Mouse (Mus musculus) kidney, embryonic 16.5 days (tissue): ENCODE data around the gene Cd180. TPM values are rescaled to one million over a fixed set of nuclear protein-coding genes. Genes with fewer than 3 reads are reported as not detected.
A peak's percentile ranks its signal among the peaks of the same experiment; 100 is the strongest.

ENCODE experiments used
- ATAC-seq: fragments of 200-750 bp; cut with Nextera tagmentation; 2 replicates; pipeline ENCODE4 v1.8.0; 2017; ENCODE audit warnings: moderate TSS enrichment; ENCODE audit not compliant: low FRiP score, low TSS enrichment
- H3K27ac ChIP-seq: fragments of 300-500 bp; sonication (generic); 2 replicates; pipeline ENCODE4 v1.5.1; 2014; ENCODE audit warnings: low read length
- H3K27me3 ChIP-seq: fragments of 300-500 bp; sonication (generic); 2 replicates; pipeline ENCODE4 v1.6.1; 2014; ENCODE audit warnings: low read length, control low read depth, mixed read lengths; ENCODE audit not compliant: insufficient read depth
- H3K36me3 ChIP-seq: fragments of 300-500 bp; sonication (generic); 2 replicates; pipeline ENCODE4 v1.6.1; 2014; ENCODE audit warnings: low read length, control low read depth, mixed read lengths; ENCODE audit not compliant: insufficient read depth
- H3K4me1 ChIP-seq: fragments of 300-500 bp; sonication (generic); 2 replicates; pipeline ENCODE4 v1.6.1; 2014; ENCODE audit warnings: low read length, control low read depth, mixed read lengths; ENCODE audit not compliant: insufficient read depth
- H3K4me2 ChIP-seq: fragments of 300-500 bp; sonication (generic); replicated peaks from 2 replicates; pipeline ENCODE4 v1.6.1; 2014; ENCODE audit warnings: low read depth, low read length
- H3K4me3 ChIP-seq: fragments of 300-500 bp; sonication (generic); 2 replicates; pipeline ENCODE4 v1.5.1; 2014; ENCODE audit warnings: mild to moderate bottlenecking, low read length
- H3K9ac ChIP-seq: fragments of 300-500 bp; sonication (generic); replicated peaks from 2 replicates; pipeline ENCODE4 v1.6.1; 2014; ENCODE audit warnings: low read length
- H3K9me3 ChIP-seq: fragments of 300-500 bp; sonication (generic); 2 replicates; pipeline ENCODE4 v1.6.1; 2016; ENCODE audit warnings: low read length, control low read depth
- WGBS: fragments of 180-500 bp; shearing (Covaris S2); extraction: QIAGEN DNeasy Blood & Tissue Kit; methylation state at CpG from one replicate; pipeline ENCODE4 v1.1.7; 2014; 5-methylcytosine and 5-hydroxymethylcytosine counted together
- polyA plus RNA-seq: library from polyadenylated mRNA; unstranded; fragments of >200 nt; fragmentation: Nextera tagmentation; extraction: Ambion mirVana; gene quantifications from 2 replicates; pipeline ENCODE4 v1.2.1, GENCODE M21; 2015

Cd180 gene
- polyA plus RNA-seq, 1 experiment from 2014 or later: 0.29 TPM

- H3K4me3 ChIP-seq: no peak overlapping the region
- H3K4me1 ChIP-seq: peaks cover 21% of the 10 kb centered on the region
- H3K9ac ChIP-seq: no peak overlapping the region
- ATAC-seq: no peak
- no peak overlapping the region for H3K4me2 ChIP-seq
- H3K36me3 ChIP-seq: no peaks in the 10 kb centered on the region
- no peak overlapping the region for H3K27ac ChIP-seq
- no peaks in the 10 kb centered on the region for H3K9me3 ChIP-seq
- no peaks in the 10 kb centered on the region for H3K27me3 ChIP-seq
- WGBS: 72% methylated on average over 7 of the region's 7 CpGs
Measured at GRCm38 (mm10) chr13:102695121-102695905, 2.0 kb downstream of the Cd180 start.

- H3K4me3 ChIP-seq: peak overlapping the region; percentile 6; the same call in 1 of the 2 replicates
- 0 out of 2 replicates have a peak, but pooled peaks have one; percentile 7 for ATAC-seq
- WGBS: 31% methylated on average over 10 of the region's 10 CpGs
Measured at GRCm38 (mm10) chr13:102698335-102698734, 5.0 kb downstream of the Cd180 start.

GRCm38 (mm10) chr13:102698751-102699323 lies 5.5 kb downstream of the Cd180 start:
- ATAC-seq: peak; percentile 91
- H3K27me3 ChIP-seq: no peaks in the 10 kb centered on the region
- H3K9ac ChIP-seq: peak overlapping the region; percentile 37
- H3K4me2 ChIP-seq: peak overlapping the region; percentile 35
- WGBS: 27% methylated on average over 14 of the region's 14 CpGs
- H3K4me3 ChIP-seq: peak overlapping the region; percentile 6; the same call in 1 of the 2 replicates
- peaks cover 13% of the 10 kb centered on the region for H3K4me1 ChIP-seq
- H3K36me3 ChIP-seq: no peaks in the 10 kb centered on the region
- no peaks in the 10 kb centered on the region for H3K9me3 ChIP-seq
- H3K27ac ChIP-seq: peak overlapping the region; percentile 80

More at GRCm38 (mm10) chr13:102698335-102698734, 5.0 kb downstream of the Cd180 start:
- Histone ChIP-seq H3K4me1 (peaks cover 13% of the 10 kb centered on the region), H3K4me2 (peak overlapping the region; percentile 35), H3K36me3 (no peaks in the 10 kb centered on the region), H3K9me3 (no peaks in the 10 kb centered on the region), H3K27ac (peak overlapping the region; percentile 80), H3K27me3 (no peaks in the 10 kb centered on the region), H3K9ac (peak overlapping the region; percentile 37)

- WGBS: 81% methylated on average over 5 of the region's 5 CpGs
- H3K9me3 ChIP-seq: no peaks in the 10 kb centered on the region
- no peak overlapping the region for H3K4me3 ChIP-seq
- no peaks in the 10 kb centered on the region for H3K36me3 ChIP-seq
- no peak overlapping the region for H3K27ac ChIP-seq
- ATAC-seq: no peak
- H3K4me1 ChIP-seq: peaks cover 13% of the 10 kb centered on the region
- H3K9ac ChIP-seq: no peak overlapping the region
- H3K27me3 ChIP-seq: no peaks in the 10 kb centered on the region
- H3K4me2 ChIP-seq: no peak overlapping the region
Measured at GRCm38 (mm10) chr13:102700176-102700575, 6.8 kb downstream of the Cd180 start.

GRCm38 (mm10) chr13:102700744-102701143 lies 7.4 kb downstream of the Cd180 start:
- H3K4me3 ChIP-seq: no peak overlapping the region
- no peaks in the 10 kb centered on the region for H3K27me3 ChIP-seq
- H3K9ac ChIP-seq: no peak overlapping the region
- H3K4me2 ChIP-seq: no peak overlapping the region
- H3K4me1 ChIP-seq: peaks cover 13% of the 10 kb centered on the region
- no peak for ATAC-seq
- 86% methylated on average over 3 of the region's 3 CpGs for WGBS
- H3K36me3 ChIP-seq: no peaks in the 10 kb centered on the region
- no peak overlapping the region for H3K27ac ChIP-seq
- no peaks in the 10 kb centered on the region for H3K9me3 ChIP-seq

GRCm38 (mm10) chr13:102716973-102717372 lies 23.6 kb downstream of the Cd180 start:
- H3K4me1 ChIP-seq: no peaks in the 10 kb centered on the region
- WGBS: 48% methylated on average over 1 of the region's 1 CpGs

GRCm38 (mm10) chr13:102725416-102725815 lies 32.1 kb downstream of the Cd180 start:
- no peaks in the 10 kb centered on the region for H3K27me3 ChIP-seq
- H3K4me3 ChIP-seq: no peak overlapping the region
- no peak overlapping the region for H3K9ac ChIP-seq
- no peaks in the 10 kb centered on the region for H3K36me3 ChIP-seq
- H3K27ac ChIP-seq: no peak overlapping the region
- ATAC-seq: no peak
- no peaks in the 10 kb centered on the region for H3K9me3 ChIP-seq
- H3K4me1 ChIP-seq: no peaks in the 10 kb centered on the region
- no peak overlapping the region for H3K4me2 ChIP-seq

More at GRCm38 (mm10) chr13:102716973-102717372, 23.6 kb downstream of the Cd180 start:
- no peak overlapping the region for H3K4me3 ChIP-seq
- ATAC-seq: no peak
- no peaks in the 10 kb centered on the region for H3K36me3 ChIP-seq
- no peaks in the 10 kb centered on the region for H3K9me3 ChIP-seq
- no peak overlapping the region for H3K27ac ChIP-seq
- no peak overlapping the region for H3K4me2 ChIP-seq
- H3K9ac ChIP-seq: no peak overlapping the region
- H3K27me3 ChIP-seq: no peaks in the 10 kb centered on the region

GRCm38 (mm10) chr13:102725906-102726305 lies 32.5 kb downstream of the Cd180 start:
- no peaks in the 10 kb centered on the region for H3K27me3 ChIP-seq
- no peak overlapping the region for H3K27ac ChIP-seq
- H3K36me3 ChIP-seq: no peaks in the 10 kb centered on the region
- H3K4me1 ChIP-seq: no peaks in the 10 kb centered on the region
- 77% methylated on average over 2 of the region's 2 CpGs for WGBS
- no peaks in the 10 kb centered on the region for H3K9me3 ChIP-seq
- no peak for ATAC-seq
- no peak overlapping the region for H3K4me2 ChIP-seq
- H3K9ac ChIP-seq: no peak overlapping the region
- H3K4me3 ChIP-seq: no peak overlapping the region

- no peak for ATAC-seq
- no peak overlapping the region for H3K4me2 ChIP-seq
- H3K27ac ChIP-seq: no peak overlapping the region
- WGBS: 88% methylated on average over 1 of the region's 1 CpGs
- no peaks in the 10 kb centered on the region for H3K4me1 ChIP-seq
- no peak overlapping the region for H3K4me3 ChIP-seq
- no peaks in the 10 kb centered on the region for H3K36me3 ChIP-seq
- H3K27me3 ChIP-seq: no peaks in the 10 kb centered on the region
- H3K9ac ChIP-seq: no peak overlapping the region
- no peaks in the 10 kb centered on the region for H3K9me3 ChIP-seq
Measured at GRCm38 (mm10) chr13:102726876-102727275, 33.5 kb downstream of the Cd180 start.

GRCm38 (mm10) chr13:102728035-102728434 lies 34.7 kb downstream of the Cd180 start:
- Histone ChIP-seq H3K27ac (no peak overlapping the region), H3K9me3 (no peaks in the 10 kb centered on the region), H3K9ac (no peak overlapping the region), H3K27me3 (no peaks in the 10 kb centered on the region), H3K4me1 (no peaks in the 10 kb centered on the region), H3K36me3 (no peaks in the 10 kb centered on the region), H3K4me2 (no peak overlapping the region), H3K4me3 (no peak overlapping the region)
- 70% methylated on average over 3 of the region's 3 CpGs for whole genome bisulfite sequencing
- no peak for ATAC-seq
